Mouse (Mus musculus) testis, adult 2 months (tissue): Measurements from ENCODE around the gene Arhgap6.

Experiments
- CTCF ChIP-seq: fragments of 200-500 bp; IDR thresholded peaks from 2 replicates; pipeline ENCODE4 v1.5.1; 2012; ENCODE audit warnings: low read depth, mild to moderate bottlenecking, inconsistent platforms, low read length, moderate library complexity; ENCODE audit not compliant: control insufficient read depth, insufficient read depth, insufficient replicate concordance
- POLR2A ChIP-seq: fragments of 200-500 bp; IDR thresholded peaks from 2 replicates; pipeline ENCODE4 v1.6.1; 2012; ENCODE audit warnings: low read depth, mild to moderate bottlenecking, inconsistent platforms, low read length, moderate library complexity; ENCODE audit not compliant: control insufficient read depth

DNA sequence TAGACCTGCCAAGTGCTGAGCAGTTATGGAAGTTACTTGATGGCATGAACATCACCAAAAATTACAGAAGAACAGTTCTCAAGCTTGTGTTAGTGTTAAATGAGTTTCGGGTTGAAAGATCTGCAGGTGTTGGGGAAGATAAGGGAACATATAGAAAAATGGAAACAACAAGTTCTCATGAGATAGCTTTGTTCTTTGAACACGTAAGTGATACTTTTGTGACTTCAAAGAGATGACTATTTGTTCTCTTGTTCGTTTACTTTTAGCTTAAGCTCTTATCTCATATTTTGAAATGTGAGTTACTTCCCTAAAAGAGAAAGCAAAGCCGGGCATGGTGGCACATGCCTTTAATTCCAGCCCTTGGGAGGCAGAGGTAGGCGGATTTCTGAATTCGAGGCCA is 363.5 kb downstream of the Arhgap6 start:
- no peak for TF ChIP-seq POLR2A
- no peak for TF ChIP-seq CTCF
